Mouse (Mus musculus) embryonic facial prominence, embryonic 13.5 days (tissue): ENCODE results near the gene Alk. TPM values are rescaled to one million over a fixed set of nuclear protein-coding genes. Genes with fewer than 3 reads are reported as not detected.

Source experiments
- ATAC-seq: fragments of 200-750 bp; cut with Nextera tagmentation; 2 replicates; pipeline ENCODE4 v1.8.0; 2017; ENCODE audit warnings: low read depth; ENCODE audit not compliant: insufficient number of reproducible peaks, insufficient read depth, low FRiP score, low TSS enrichment
- H3K27ac ChIP-seq: fragments of 300-500 bp; sonication (generic); 2 replicates; pipeline ENCODE4 v1.5.1; 2015; ENCODE audit warnings: moderate library complexity, mild to moderate bottlenecking, inconsistent platforms
- H3K27me3 ChIP-seq: fragments of 300-500 bp; sonication (generic); 2 replicates; pipeline ENCODE4 v1.6.1; 2015; ENCODE audit warnings: mild to moderate bottlenecking, inconsistent platforms
- H3K36me3 ChIP-seq: fragments of 300-500 bp; sonication (generic); 2 replicates; pipeline ENCODE4 v1.6.1; 2015; ENCODE audit warnings: mild to moderate bottlenecking, inconsistent platforms
- H3K4me1 ChIP-seq: fragments of 300-500 bp; sonication (generic); 2 replicates; pipeline ENCODE4 v1.6.1; 2015; ENCODE audit warnings: inconsistent platforms
- H3K4me2 ChIP-seq: fragments of 300-500 bp; sonication (generic); 2 replicates; pipeline ENCODE4 v1.6.1; 2015; ENCODE audit warnings: moderate library complexity, mild to moderate bottlenecking, inconsistent platforms
- H3K4me3 ChIP-seq: fragments of 300-500 bp; sonication (generic); 2 replicates; pipeline ENCODE4 v1.5.1; 2015; ENCODE audit warnings: mild to moderate bottlenecking, inconsistent platforms
- H3K9ac ChIP-seq: fragments of 300-500 bp; sonication (generic); 2 replicates; pipeline ENCODE4 v1.6.1; 2015; ENCODE audit warnings: mild to moderate bottlenecking, inconsistent platforms
- H3K9me3 ChIP-seq: fragments of 300-500 bp; sonication (generic); 2 replicates; pipeline ENCODE4 v1.6.1; 2016; ENCODE audit warnings: inconsistent platforms
- WGBS: fragments of 180-500 bp; shearing (Covaris S2); methylation state at CpG from one replicate; pipeline ENCODE4 v1.1.7; 2015; ENCODE audit warnings: mixed read lengths; 5-methylcytosine and 5-hydroxymethylcytosine counted together
- polyA plus RNA-seq: library from polyadenylated mRNA; unstranded; fragments of >200 nt; fragmentation: Nextera tagmentation; extraction: Ambion mirVana; gene quantifications from 2 replicates; pipeline ENCODE4 v1.2.1, GENCODE M21; 2015

Alk gene
- polyA plus RNA-seq, 1 experiment from 2014 or later = 0.51 TPM

DNA sequence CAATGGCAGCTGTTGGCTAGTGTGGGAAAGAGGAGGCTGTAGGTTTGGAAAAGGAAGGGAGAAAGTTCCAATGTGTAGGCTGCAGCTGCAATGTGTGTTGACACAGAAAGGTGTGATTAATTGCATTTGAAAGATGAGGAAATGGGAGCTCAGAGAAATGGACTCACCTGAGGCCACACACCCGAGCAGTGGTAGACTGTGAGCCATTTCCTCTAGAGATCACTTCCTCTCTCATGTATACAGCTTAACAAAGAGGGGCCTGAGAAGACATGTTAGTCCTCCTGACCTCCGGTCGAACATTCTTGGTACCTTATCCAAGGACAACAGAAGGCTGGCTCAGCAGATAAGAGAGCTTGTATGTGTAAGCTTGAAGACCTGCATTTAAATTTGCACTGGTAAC lies 691.2 kb downstream of the Alk start:
- WGBS = 72% methylated on average over 3 of the region's 3 CpGs
- no peak overlapping the region for H3K4me2 ChIP-seq
- ATAC-seq = no peak

DNA sequence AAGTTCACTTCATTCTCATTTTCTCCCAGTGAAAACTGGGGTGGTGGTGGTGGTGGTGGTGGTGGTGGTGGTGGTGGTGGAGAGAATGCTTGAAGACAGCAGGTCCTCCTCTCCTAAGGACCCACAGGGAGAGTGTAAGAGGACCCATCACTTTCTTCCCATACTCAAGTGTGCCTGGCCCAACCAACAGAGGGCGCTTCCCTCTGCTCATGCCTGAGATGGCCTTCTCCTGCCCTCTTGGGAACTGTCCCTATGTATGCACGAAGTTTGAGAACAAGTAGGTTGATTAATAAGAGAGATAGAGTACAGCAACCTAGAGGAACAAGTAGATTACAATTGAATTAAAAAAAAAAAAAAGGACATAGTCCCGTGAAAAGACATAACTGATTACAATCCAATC lies 695.3 kb downstream of the Alk start:
- Histone ChIP-seq H3K9ac (no peak overlapping the region), H3K27me3 (no peaks in the 10 kb centered on the region), H3K4me3 (no peak overlapping the region), H3K4me2 (no peak overlapping the region), H3K4me1 (no peaks in the 10 kb centered on the region), H3K9me3 (no peaks in the 10 kb centered on the region), H3K36me3 (no peaks in the 10 kb centered on the region), H3K27ac (no peak overlapping the region)
- ATAC-seq = no peak
- WGBS = 42% methylated on average over 3 of the region's 3 CpGs

More for the DNA sequence above, 691.2 kb downstream of the Alk start:
- Histone ChIP-seq H3K4me1 (no peaks in the 10 kb centered on the region), H3K9ac (no peak overlapping the region), H3K27ac (no peak overlapping the region), H3K36me3 (no peaks in the 10 kb centered on the region), H3K27me3 (no peaks in the 10 kb centered on the region), H3K9me3 (no peaks in the 10 kb centered on the region), H3K4me3 (no peak overlapping the region)

DNA sequence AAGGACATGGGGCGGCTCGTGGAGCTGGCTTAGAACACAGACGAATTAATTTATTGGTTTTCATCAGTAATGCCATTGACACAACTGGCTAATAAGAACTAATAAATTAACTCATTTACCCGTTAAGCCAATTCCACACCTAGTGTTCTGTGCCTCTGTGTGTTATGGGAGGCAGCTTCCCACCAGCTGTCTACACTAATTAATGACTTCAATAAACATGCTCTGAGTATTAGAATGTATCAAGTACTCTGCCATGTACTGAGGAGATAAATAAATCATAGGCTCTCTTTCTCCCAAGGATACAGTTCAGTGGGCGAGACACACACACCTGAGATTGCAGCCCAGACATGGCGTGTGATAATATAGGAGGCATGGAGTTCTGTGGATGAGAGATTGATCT lies 723.1 kb downstream of the Alk start:
- Histone ChIP-seq H3K36me3 (no peaks in the 10 kb centered on the region), H3K27me3 (no peaks in the 10 kb centered on the region), H3K9ac (no peak overlapping the region), H3K9me3 (0 out of 2 replicates have a peak, but pooled peaks cover 4% of the 10 kb centered on the region), H3K4me2 (no peak overlapping the region), H3K27ac (no peak overlapping the region), H3K4me3 (no peak overlapping the region), H3K4me1 (no peaks in the 10 kb centered on the region)
- no peak for ATAC-seq
- WGBS = 87% methylated on average over 6 of the region's 6 CpGs

DNA sequence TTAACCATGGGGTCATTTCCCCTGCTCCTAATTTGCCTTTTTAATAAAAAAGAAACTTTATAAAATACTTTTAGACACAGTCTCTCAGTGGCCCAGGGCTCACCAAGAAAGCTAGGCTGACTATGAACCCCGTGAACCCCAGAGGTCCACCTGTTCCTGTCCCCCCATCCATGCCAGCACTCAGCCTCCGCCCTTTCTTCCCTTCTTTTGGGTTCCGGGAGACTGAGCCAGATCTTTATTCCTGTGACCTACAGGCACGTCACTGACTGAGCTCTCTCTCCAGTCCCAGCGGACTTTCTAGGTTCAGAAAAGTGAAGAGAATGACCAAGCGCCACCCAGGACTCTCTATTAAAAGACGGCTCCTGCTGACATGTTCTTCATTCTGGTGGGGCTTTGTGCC lies 728.9 kb downstream of the Alk start:
- Histone ChIP-seq H3K36me3 (no peaks in the 10 kb centered on the region), H3K4me1 (no peaks in the 10 kb centered on the region), H3K27ac (no peak overlapping the region), H3K9me3 (no peaks in the 10 kb centered on the region), H3K9ac (no peak overlapping the region), H3K4me3 (no peak overlapping the region), H3K27me3 (no peaks in the 10 kb centered on the region), H3K4me2 (no peak overlapping the region)
- no peak for ATAC-seq
- WGBS = 83% methylated on average over 7 of the region's 7 CpGs

DNA sequence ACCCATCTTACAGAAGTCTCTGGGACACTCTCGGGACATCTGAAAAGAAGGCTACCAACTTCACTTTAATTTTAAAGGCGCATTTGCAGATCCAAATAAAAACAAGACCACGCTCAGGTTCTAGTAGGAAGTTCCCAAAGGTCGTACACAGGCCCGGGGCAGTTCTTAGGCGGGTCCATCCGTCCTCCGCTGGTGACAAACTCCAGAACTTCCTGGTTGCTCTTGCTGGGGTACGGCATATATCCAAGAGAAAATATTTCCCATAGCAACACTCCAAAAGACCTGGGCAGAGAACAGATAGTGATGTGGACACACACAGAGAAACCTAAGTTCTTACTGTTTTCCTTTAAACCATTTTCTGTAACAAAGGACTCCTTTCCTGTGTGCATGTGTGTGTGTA lies 729.6 kb downstream of the Alk start:
- H3K4me3 ChIP-seq = no peak overlapping the region
- no peaks in the 10 kb centered on the region for H3K27me3 ChIP-seq
- H3K4me2 ChIP-seq = no peak overlapping the region
- H3K9me3 ChIP-seq = no peaks in the 10 kb centered on the region
- no peaks in the 10 kb centered on the region for H3K36me3 ChIP-seq
- no peaks in the 10 kb centered on the region for H3K4me1 ChIP-seq
- no peak overlapping the region for H3K27ac ChIP-seq
- ATAC-seq = no peak
- 82% methylated on average over 9 of the region's 9 CpGs for WGBS
- no peak overlapping the region for H3K9ac ChIP-seq

DNA sequence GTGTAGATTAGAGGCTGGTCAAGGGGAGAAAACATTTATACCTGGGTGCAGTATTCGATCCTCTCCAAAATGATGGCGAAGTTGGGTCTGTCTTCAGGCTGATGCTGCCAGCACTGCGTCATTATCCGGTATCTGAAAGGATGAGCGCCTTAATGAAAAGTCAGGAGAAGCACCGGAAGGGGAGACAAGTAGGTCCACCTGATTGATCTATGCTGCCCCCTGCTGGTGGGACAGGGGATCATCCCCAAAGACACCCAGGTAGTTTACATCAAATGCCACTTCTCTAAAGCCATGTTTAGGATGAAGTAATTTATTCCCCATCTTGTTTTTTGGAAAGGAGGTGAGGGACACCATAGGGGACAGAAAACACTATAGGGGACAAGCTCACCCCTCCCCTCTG lies 730.4 kb downstream of the Alk start:
- H3K9me3 ChIP-seq = no peaks in the 10 kb centered on the region
- H3K4me2 ChIP-seq = no peak overlapping the region
- H3K27ac ChIP-seq = no peak overlapping the region
- H3K4me1 ChIP-seq = peaks cover 5% of the 10 kb centered on the region
- ATAC-seq = no peak
- no peak overlapping the region for H3K4me3 ChIP-seq
- no peaks in the 10 kb centered on the region for H3K36me3 ChIP-seq
- 41% methylated on average over 6 of the region's 6 CpGs for WGBS
- no peak overlapping the region for H3K9ac ChIP-seq
- no peaks in the 10 kb centered on the region for H3K27me3 ChIP-seq

DNA sequence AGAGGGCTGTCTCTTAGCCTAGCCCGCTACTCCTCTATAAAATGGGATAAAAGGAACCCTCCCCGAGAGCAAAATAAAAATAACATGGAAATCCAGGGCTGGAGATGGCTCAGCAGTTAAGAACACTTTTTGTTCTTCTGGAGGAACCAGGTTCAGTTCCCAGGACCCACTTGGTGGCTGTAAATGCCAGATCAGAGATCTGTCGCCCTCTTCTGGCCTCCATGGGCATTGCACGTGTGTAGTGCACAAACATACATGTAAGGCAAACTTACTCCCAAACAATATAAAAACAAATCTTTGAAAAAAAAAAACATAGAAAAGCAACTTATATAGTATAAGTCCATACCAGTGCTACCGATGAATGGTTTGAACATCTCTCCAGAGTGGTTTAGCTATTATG lies 731.5 kb downstream of the Alk start:
- Histone ChIP-seq H3K36me3 (no peaks in the 10 kb centered on the region), H3K9ac (no peak overlapping the region), H3K4me3 (no peak overlapping the region), H3K4me2 (no peak overlapping the region), H3K4me1 (peaks cover 8% of the 10 kb centered on the region), H3K27ac (no peak overlapping the region), H3K9me3 (no peaks in the 10 kb centered on the region), H3K27me3 (0 out of 2 replicates have a peak, but pooled peaks cover 4% of the 10 kb centered on the region)
- WGBS = 63% methylated on average over 5 of the region's 5 CpGs
- no peak for ATAC-seq

DNA sequence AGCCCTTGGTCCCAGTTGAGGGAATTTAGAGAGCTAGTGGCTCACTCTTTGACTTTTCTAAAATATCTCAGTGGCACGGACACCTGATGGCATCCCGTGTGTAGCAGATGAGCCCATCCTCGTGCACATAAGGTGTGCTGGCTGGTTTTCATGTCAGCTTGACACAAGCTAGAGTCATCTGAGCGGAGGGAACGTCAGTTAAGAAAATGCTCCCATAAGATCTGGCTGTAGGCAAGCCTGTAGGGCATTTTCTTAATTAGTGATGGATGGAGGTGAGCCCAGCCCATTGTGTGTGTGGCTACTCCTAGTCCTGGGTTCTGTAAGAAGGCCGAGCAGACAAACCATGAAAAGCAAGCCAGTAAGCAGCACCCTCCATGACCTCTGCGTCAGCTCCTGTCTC lies 732.4 kb downstream of the Alk start:
- Histone ChIP-seq H3K4me1 (peaks cover 8% of the 10 kb centered on the region), H3K9me3 (no peaks in the 10 kb centered on the region), H3K36me3 (no peaks in the 10 kb centered on the region), H3K4me3 (no peak overlapping the region), H3K27me3 (0 out of 2 replicates have a peak, but pooled peaks cover 4% of the 10 kb centered on the region), H3K9ac (no peak overlapping the region), H3K4me2 (no peak overlapping the region), H3K27ac (no peak overlapping the region)
- ATAC-seq = no peak
- 81% methylated on average over 7 of the region's 7 CpGs for WGBS

DNA sequence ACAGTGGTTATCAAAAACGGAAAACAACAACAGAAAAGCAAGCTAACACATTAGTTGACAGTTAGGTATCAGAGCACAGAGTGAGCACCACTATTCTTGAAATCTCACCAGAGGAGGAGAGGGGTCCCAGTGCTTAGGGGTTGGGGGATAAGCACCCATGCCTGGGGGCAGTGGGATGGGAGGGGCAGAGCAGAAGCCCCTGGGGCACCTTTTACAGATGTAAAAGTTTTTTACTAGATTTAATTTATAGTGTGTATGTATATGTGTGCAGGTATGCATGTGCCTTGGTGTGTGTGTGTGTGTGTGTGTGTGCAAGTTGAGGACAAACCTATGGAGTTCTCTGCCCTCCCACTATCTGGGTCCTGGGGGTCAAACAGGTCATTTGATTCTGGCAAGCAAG lies 733.8 kb downstream of the Alk start:
- ATAC-seq = no peak

DNA sequence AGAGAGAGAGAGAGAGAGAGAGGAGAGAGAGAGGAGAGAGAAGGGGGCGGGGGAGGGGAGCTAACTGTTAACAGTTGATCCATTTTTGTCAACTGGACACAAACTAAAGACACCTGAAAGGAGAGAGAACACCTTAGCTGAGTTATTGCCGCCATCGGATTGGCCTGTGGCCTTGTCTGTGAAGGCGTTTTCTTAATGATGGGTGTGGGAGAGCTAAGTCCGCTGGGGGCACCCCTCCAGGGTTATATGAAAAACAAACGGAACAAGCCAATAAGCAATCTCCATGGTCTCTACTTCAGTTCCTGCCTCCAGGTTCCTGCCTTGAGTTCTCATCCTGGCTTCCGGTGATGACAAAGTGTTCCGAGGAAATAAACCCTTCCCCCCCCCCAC lies 734.2 kb downstream of the Alk start:
- no peak for ATAC-seq
- H3K4me1 ChIP-seq = peaks cover 10% of the 10 kb centered on the region
- no peak overlapping the region for H3K27ac ChIP-seq
- H3K9me3 ChIP-seq = no peaks in the 10 kb centered on the region
- no peak overlapping the region for H3K4me2 ChIP-seq
- H3K36me3 ChIP-seq = no peaks in the 10 kb centered on the region
- H3K27me3 ChIP-seq = 0 out of 2 replicates have a peak, but pooled peaks cover 4% of the 10 kb centered on the region
- WGBS = 76% methylated on average over 8 of the region's 8 CpGs
- H3K9ac ChIP-seq = no peak overlapping the region
- no peak overlapping the region for H3K4me3 ChIP-seq

More for the DNA sequence above, 733.8 kb downstream of the Alk start:
- H3K27me3 ChIP-seq = 0 out of 2 replicates have a peak, but pooled peaks cover 4% of the 10 kb centered on the region
- WGBS = 89% methylated on average over 1 of the region's 1 CpGs
- no peaks in the 10 kb centered on the region for H3K36me3 ChIP-seq
- peaks cover 8% of the 10 kb centered on the region for H3K4me1 ChIP-seq
- no peaks in the 10 kb centered on the region for H3K9me3 ChIP-seq
- no peak overlapping the region for H3K27ac ChIP-seq
- H3K9ac ChIP-seq = no peak overlapping the region
- H3K4me3 ChIP-seq = no peak overlapping the region
- H3K4me2 ChIP-seq = no peak overlapping the region

DNA sequence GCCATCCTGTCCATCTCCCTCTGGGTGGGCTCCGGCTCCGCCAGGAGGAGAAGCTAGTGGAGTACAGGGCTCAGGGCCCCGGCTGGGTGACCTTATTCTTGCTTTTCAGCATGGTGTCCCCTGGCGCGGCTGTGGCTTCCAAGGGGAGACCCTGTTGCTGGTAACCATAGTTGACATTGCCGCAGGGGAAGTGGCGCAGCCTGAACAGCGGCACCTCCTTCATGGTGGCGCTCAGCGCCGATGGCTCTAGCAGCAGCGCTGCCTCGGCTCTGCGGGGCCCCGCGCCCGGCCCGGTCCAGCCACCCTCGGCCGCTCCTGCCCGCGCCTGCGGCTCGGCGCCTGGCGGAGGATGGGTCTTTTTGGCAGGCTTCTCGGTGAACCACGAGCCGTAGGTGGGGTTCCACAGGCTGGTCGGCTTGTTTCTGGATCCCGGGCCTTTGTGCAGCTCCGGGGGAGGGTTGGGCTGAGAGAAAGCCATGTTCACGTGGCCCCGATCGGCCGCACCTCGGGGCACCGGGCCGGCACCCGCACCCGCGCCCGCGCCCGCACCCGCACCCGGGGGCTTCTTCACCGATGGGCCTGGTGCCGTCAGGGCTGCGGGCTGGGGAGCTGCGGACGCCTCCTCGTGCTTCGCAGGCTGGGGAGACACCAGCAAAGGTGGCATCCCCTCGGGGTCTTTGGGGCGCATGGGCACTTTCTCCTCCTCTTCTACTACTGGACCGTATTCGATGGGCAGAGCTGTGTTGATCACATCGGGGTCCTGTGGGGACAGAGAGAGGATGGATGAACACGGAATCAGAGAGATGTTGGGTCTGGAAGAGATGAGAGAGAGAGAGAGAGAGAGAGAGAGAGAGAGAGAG lies 734.8 kb downstream of the Alk start:
- Histone ChIP-seq H3K27ac (peak overlapping the region; percentile 56; the same call in 1 of the 2 replicates), H3K4me1 (peaks cover 11% of the 10 kb centered on the region), H3K4me2 (peak overlapping the region; percentile 91), H3K36me3 (no peaks in the 10 kb centered on the region), H3K4me3 (peak overlapping the region; percentile 56), H3K27me3 (0 out of 2 replicates have a peak, but pooled peaks cover 4% of the 10 kb centered on the region), H3K9ac (peak overlapping the region; percentile 83), H3K9me3 (no peaks in the 10 kb centered on the region)
- ATAC-seq = peak; percentile 78
- 5% methylated on average over 60 of the region's 60 CpGs for WGBS

DNA sequence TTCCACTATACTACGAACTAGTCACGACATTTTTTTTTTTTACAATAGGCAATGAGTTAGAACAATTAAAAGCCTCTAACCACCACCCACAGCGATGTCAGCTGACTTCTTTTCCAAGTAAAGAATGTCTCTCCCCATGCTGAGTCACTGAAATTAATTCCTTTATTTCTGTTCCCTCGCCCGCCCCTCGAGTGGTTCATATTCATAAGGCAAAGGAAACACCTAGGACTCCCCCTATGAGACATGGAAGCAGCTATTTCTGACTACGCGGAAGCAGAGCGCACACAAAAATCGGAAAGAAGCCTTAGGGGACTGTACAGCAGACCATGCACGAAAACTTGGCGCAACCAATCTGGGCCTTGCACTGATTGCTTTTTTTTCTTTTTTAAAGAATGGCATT lies 735.6 kb downstream of the Alk start:
- 0 out of 2 replicates have a peak, but pooled peaks cover 4% of the 10 kb centered on the region for H3K27me3 ChIP-seq
- peaks cover 11% of the 10 kb centered on the region for H3K4me1 ChIP-seq
- H3K36me3 ChIP-seq = no peaks in the 10 kb centered on the region
- 70% methylated on average over 12 of the region's 12 CpGs for WGBS
- peak overlapping the region; percentile 56; the same call in 1 of the 2 replicates for H3K4me3 ChIP-seq
- no peak for ATAC-seq
- H3K9me3 ChIP-seq = no peaks in the 10 kb centered on the region
- no peak overlapping the region for H3K27ac ChIP-seq
- no peak overlapping the region for H3K9ac ChIP-seq
- peak overlapping the region; percentile 91 for H3K4me2 ChIP-seq
